Mouse (Mus musculus) kidney, adult 8-10 months (tissue): ENCODE measurements around the gene Pfdn2.

ENCODE experiments used
- DNase-seq, 2 experiments: peaks; one replicate each; pipeline ENCODE4 v3.0.0; 2022

Pfdn2 gene

GRCm38 (mm10) chr1:171356814-171357213 lies 11.3 kb downstream of the Pfdn2 start:
- DNase-seq, result no peak

DNA sequence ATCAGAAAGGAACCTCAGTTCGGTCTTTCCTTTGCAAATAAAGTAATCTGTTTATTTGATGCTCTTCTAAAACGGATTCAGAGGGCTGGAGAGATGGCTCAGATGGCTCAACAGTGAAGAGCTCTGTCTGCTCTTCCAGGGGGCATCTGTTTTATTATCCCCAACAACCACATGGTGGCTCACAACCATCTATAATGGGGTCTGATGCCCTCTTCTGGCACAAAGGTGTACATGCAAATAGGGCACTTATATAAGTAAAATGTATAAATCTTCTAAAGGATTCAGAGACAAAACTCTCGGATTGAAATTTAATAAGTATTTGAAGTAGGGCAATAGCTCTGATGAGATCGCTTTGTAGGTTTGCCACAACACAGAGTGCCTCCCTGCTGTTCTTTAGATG lies 13.0 kb downstream of the Pfdn2 start:
- DNase-seq, result no peak

GRCm38 (mm10) chr1:171360253-171360652 lies 14.8 kb downstream of the Pfdn2 start:
- DNase-seq, result no peak

GRCm38 (mm10) chr1:171360656-171361055 lies 15.2 kb downstream of the Pfdn2 start, which contains the start of gene Klhdc9:
Gene Klhdc9, minus strand, starts transcription at chr1:171360798.
- DNase-seq, result peak; percentile 90 to 93

DNA sequence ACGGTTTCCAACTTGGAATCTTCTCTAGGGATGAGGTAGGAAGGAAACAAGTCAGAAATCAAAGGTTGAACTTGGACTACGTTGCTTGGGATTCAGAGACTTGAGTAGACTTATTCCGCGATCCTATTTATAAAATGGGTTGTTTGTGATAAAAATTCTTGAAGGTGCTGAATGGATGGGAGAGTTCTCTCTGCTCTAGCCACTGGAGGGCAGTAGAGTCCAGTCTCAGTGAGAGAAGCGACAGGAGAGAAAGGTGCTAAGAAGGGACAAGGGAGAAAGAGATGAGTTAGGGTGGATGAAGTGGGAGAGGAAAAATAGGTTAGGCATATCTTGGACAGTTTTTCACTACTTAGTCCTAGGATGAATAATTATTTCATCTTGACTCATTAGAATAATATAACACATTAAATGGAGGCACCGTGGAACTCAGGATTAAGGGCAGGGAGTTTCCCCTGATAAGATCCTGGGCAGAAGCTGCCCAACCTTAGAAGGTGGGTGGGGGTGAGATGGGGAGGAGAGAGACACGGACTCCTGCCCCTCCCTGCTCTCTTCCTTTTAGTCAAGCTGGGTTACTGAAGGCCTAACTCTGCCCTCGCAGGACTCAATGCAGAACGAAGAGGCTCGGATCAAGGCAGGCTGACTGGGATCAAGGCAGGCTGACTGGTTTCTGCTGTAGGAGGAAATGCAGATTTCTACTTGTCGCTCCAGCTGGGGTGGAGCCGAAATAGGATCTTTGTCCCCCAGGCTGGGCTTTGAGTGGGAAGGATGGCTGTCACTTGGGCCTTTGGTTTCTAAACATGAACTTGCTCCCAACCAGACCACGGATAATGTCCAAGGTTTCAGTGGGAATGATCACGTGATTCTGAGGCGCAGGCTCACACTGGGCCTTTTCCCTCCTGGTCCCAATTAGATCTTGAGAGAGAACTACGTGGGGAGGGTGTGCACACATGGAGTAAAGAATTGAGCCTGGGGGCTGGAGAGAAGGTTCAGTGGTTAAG lies 15.9 kb downstream of the Pfdn2 start:
- peak; percentile 52 to 71 for DNase-seq

- DNase-seq, result no peak
These were observed 20.5 kb downstream of the Pfdn2 start for GRCm38 (mm10) chr1:171365934-171366333.

DNA sequence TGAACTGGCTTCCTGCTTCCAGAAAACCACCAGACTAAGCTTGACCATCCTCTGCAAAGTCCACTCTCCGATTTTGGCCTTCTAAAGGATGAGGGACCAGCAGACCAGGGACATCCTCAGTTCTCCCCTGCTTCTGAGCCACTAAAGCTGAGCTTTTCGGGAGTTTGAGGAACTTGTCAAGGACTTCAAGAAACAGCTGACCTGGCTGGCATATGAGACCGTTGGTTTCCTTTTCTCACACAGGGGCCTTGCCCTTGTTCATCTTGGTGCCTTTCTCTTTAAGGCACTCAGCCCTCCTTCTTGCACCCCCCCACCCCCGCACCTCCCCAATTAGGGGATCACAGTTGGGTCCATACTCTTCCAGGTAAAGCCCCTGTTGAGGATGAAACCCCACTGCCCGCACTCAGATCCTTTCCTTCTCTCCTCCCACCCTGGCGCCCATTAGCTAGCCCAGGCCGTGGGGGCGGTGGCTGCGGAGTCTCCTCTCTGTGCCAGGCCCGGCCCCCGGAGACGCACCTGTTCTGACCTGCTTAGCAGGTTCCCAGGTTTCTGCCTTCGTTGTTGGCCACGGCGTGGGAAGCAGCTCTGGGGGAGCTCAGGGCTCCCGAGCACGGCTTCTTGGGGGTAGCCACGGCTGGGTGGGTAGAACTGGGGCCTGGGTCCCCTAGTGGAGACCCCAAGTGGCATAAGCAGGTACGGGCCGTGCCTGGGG lies 24.5 kb downstream of the Pfdn2 start, which contains the start of gene Nectin4:
TSS of gene Nectin4 (plus strand) at position 255 of the 712 bp plus-strand sequence.
- peak in 1 of 2 experiments; percentile 28 for DNase-seq

DNA sequence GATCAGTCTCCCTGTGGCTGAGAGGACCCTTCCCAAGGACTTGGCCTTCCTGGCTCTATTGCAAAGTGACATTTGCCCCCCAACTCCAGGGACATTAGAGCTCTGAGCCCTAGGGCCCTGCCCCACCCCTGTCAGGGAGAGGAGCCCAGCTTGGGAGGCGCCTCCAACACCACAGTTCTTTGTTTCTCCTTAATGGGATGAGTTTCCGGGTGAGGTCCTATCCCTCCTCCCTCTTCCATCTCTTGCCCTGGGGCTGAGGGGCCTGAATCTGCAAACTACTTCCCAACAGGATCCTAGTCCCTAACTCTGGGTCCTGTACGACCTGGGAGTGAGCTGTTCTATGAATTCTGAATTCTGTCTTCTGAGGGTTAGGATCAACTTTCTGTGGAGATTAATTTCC lies 27.4 kb downstream of the Pfdn2 start:
- DNase-seq, result no peak

- no peak for DNase-seq
These were observed 28.5 kb downstream of the Pfdn2 start for GRCm38 (mm10) chr1:171373946-171374345.

DNA sequence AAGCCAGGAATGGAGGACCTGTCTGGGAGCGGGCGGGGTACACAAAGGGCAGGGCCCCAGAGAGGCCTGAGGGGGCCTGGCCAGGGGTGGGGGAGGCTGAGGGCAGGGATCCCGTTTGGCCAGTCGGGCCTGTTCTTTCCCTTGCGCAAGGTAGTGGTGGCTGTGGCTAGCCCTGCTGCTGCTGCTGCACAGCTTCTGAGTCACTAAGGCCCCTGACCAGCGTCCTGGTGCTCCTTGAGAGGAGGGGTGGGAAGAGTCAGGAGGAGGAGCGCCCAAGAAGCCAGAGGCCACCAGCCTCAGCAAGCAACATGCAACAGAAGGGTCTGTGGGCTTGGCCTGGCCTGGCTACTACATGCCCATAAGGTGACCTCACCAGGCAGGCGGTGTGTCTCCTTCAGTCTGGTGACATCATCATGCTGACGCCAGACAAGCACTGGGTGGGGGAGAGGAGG lies 30.2 kb downstream of the Pfdn2 start:
- no peak for DNase-seq

GRCm38 (mm10) chr1:171378298-171378697 lies 32.8 kb downstream of the Pfdn2 start:
- no peak for DNase-seq

- peak; percentile 55 to 75 for DNase-seq
These were observed 34.6 kb downstream of the Pfdn2 start for GRCm38 (mm10) chr1:171379935-171380599.

- no peak for DNase-seq
These were observed 36.7 kb downstream of the Pfdn2 start for GRCm38 (mm10) chr1:171382096-171382620.

GRCm38 (mm10) chr1:171384361-171384760 lies 38.9 kb downstream of the Pfdn2 start:
- no peak for DNase-seq

- DNase-seq, result no peak
These were observed 39.7 kb downstream of the Pfdn2 start for GRCm38 (mm10) chr1:171385171-171385570.

- no peak for DNase-seq
These were observed 41.6 kb downstream of the Pfdn2 start for GRCm38 (mm10) chr1:171387099-171387498.

DNA sequence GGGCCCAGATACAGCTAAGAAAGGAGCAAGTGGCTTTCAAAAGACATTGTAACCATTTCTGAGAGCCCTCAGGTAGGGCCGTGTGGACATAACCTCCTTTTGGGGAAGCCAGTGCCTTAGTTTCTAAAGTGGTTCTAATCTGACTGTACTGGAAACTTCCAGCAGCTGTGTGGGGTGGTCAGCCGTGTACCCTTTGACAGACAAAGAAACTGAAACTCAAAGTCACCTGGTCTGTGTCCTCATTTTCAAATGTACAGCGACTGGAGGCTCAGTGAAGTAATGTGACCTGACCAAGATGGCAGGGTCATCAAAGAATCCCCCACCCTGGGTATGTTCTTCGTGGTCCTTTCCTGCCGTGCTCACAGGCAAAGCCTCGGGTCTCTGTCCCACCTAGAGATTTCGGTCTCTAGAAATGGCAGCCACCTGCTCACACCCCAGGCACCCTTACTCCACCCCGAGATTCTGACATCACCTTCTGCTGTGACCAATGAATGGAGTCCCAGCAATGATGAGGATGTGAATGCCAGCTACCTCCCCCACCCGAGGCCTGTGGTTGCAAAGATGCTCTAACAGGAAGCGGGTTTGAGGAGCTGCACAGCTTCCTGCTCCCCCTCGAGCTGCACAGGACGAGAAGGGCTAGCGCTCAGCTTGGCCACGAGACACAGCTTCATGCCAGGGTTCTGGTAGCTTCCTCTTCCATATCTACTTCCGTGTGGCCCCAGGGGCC lies 43.1 kb downstream of the Pfdn2 start, which contains the start of gene Arhgap30:
TSS of gene Arhgap30 (plus strand) at position 579 of the 727 bp plus-strand sequence.
- peak in 1 of 2 experiments; percentile 26 for DNase-seq

GRCm38 (mm10) chr1:171390101-171390500 lies 44.6 kb downstream of the Pfdn2 start:
- DNase-seq, result no peak

DNA sequence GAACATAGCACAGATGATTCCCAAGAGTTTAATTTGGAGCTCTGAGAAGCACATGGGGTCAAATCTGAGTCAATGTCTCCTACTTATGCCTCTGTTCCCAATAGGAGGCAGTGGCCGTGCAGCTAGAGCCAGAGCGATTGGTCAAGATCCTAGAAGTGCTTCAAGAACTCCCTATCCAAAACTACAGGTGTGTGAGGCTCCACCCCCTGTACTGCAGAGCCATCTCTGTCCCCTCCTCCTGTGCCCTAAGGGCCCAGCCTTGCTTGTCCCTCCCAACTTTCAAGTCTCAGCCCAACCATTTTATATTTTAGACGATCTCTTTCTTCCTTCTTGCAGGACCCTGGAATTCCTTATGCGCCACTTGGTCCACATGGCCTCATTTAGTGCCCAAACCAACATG lies 56.4 kb downstream of the Pfdn2 start:
- DNase-seq, result no peak

GRCm38 (mm10) chr1:171402991-171403390 lies 57.5 kb downstream of the Pfdn2 start:
- no peak for DNase-seq

- DNase-seq, result no peak
These were observed 61.8 kb downstream of the Pfdn2 start for GRCm38 (mm10) chr1:171407263-171407662.
